Comparison of ENCODE assay signal across 7 mouse cellular contexts in the genomic region with DNA sequence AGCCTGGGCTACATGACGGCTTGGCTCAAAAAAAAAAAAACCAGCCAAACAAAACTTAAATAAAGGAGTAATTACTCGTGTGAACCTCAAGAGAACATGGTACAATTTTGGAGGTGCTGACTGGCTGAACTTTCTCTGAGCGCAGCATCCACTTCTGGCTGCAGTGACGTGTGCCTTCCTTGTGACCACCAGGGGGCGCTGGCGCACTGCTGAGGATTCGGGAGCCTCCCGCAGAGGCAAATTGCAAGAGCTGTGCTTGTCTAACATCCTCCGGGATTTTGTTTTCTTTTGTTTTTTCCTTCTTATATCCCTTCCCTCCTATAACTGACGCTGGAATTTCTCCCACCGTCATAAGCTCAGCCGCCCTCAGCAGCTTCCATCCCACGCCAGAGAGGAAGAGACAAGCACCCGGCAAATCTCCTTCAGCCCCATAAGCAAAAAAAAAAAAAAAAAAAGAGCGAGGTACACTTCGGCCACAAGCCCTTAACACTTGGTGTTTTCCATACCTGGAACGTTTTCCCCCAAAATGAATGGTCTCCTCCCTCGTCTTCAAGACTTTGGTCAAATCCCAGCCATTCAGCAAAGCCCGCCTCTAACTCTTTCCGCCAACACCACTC. TPM values are rescaled to one million over a fixed set of nuclear protein-coding genes. Genes with fewer than 3 reads are reported as not detected.
DNase-seq lines count a peak whose midpoint lies in the region; ATAC-seq lines count a peak whose summit lies in the region.

No protein-coding gene starts in this region.

- peak overlapping the region; percentile 61 for H3K4me2 ChIP-seq in midbrain, embryonic 14.5 days (ENCODE audit: low read length)

- H3K4me3 ChIP-seq in limb, embryonic 10.5 days = peak overlapping the region; percentile 42
- peak overlapping the region; percentile 28 for H3K4me3 ChIP-seq in midbrain, embryonic 14.5 days (replicated peaks; ENCODE audit: low read depth, low read length)

- peak; percentile 82 for ATAC-seq in granulocyte monocyte progenitor cell, adult 5-6 weeks (replicated peaks; ENCODE audit: poor library complexity, severe bottlenecking)
- ATAC-seq in midbrain, embryonic 14.5 days (ENCODE audit: low FRiP score, low TSS enrichment) = no peak

- peak overlapping the region; percentile 62; the same call in 1 of the 2 replicates for H3K27ac ChIP-seq in limb, embryonic 10.5 days
- no peak overlapping the region for H3K27ac ChIP-seq in midbrain, embryonic 14.5 days (replicated peaks; ENCODE audit: low read depth, low read length)

- 9% methylated on average over 20 of the region's 20 CpGs for WGBS in limb, embryonic 10.5 days
- WGBS in midbrain, embryonic 14.5 days = 10% methylated on average over 20 of the region's 20 CpGs

- peaks cover 3% of the 10 kb centered on the region for H3K36me3 ChIP-seq in limb, embryonic 10.5 days
- peaks cover 3% of the 10 kb centered on the region; the same call in 1 of the 2 replicates for H3K36me3 ChIP-seq in midbrain, embryonic 14.5 days (ENCODE audit: control insufficient read depth, insufficient read depth, low read length)

- peaks cover 22% of the 10 kb centered on the region for H3K27me3 ChIP-seq in limb, embryonic 10.5 days (ENCODE audit: low read depth, poor library complexity, severe bottlenecking)
- 0 out of 2 replicates have a peak, but pooled peaks cover 3% of the 10 kb centered on the region for H3K27me3 ChIP-seq in midbrain, embryonic 14.5 days (ENCODE audit: control insufficient read depth, insufficient read depth, low read length)

- peak; percentile 68 for DNase-seq in adrenal gland, adult 8-10 months
- DNase-seq in embryo, embryonic 9.5 days (ENCODE audit: extremely low spot score) = peak; percentile 79
- peak; percentile 49 for DNase-seq in kidney, adult 11 months
- DNase-seq in limb, embryonic 10.5 days (ENCODE audit: low spot score) = peak; percentile 96
- DNase-seq in midbrain, embryonic 14.5 days = peak; percentile 95
- DNase-seq in spleen, adult 12 weeks (ENCODE audit: low spot score) = peak; percentile 50

- peaks cover 13% of the 10 kb centered on the region; the same call in 1 of the 2 replicates for H3K4me1 ChIP-seq in limb, embryonic 10.5 days
- H3K4me1 ChIP-seq in midbrain, embryonic 14.5 days (ENCODE audit: control insufficient read depth, insufficient read depth, low read length) = no peaks in the 10 kb centered on the region

- H3K9me3 ChIP-seq in limb, embryonic 10.5 days (replicated peaks) = 0 out of 2 replicates have a peak, but pooled peaks cover 2% of the 10 kb centered on the region
- peaks cover 3% of the 10 kb centered on the region; the same call in 1 of the 2 replicates for H3K9me3 ChIP-seq in midbrain, embryonic 14.5 days (ENCODE audit: control insufficient read depth, low read length)

- H3K9ac ChIP-seq in midbrain, embryonic 14.5 days (replicated peaks; ENCODE audit: low read length) = peak overlapping the region; percentile 40; the same call in 1 of the 2 replicates

RNA-seq across cellular contexts. Expression of a gene that starts 17.9 kb away (rescaled TPM):
- 10 to 100 TPM in 2 of 4 experiments, 1 to 10 TPM in 2; 6.4 to 12.4 (median 8.9) TPM for total RNA-seq in adrenal gland, adult 8-10 months (2022)
- total RNA-seq in granulocyte monocyte progenitor cell, adult 5-6 weeks (2014; fragmentation: Nextera tagmentation) = 6.7 and 9.2 TPM in 2 replicates
- 6.0 and 7.8 TPM in 2 replicates for total RNA-seq in granulocyte monocyte progenitor cell, adult 5-6 weeks (2017)
- polyA plus RNA-seq in limb, embryonic 10.5 days (2016; fragmentation: Nextera tagmentation; extraction: Ambion mirVana) = 21.6 and 28.7 TPM in 2 replicates
- 47.2 and 50.7 TPM in 2 replicates for polyA plus RNA-seq in midbrain, embryonic 14.5 days (2014; fragmentation: Nextera tagmentation; extraction: Ambion mirVana)
